Mouse (Mus musculus) erythroblast, embryonic 14.5 days (primary cell): ENCODE measurements around the gene Slk. TPM values are rescaled to one million over a fixed set of nuclear protein-coding genes. Genes with fewer than 3 reads are reported as not detected.

Source experiments
- H3K27me3 ChIP-seq: 2 replicates; pipeline ENCODE4 v1.6.1; 2012; ENCODE audit warnings: inconsistent platforms; ENCODE audit not compliant: control insufficient read depth
- H3K36me3 ChIP-seq: 2 replicates; pipeline ENCODE4 v1.6.1; 2012; ENCODE audit warnings: mild to moderate bottlenecking, inconsistent platforms; ENCODE audit not compliant: control insufficient read depth
- H3K4me1 ChIP-seq: 2 replicates; pipeline ENCODE4 v1.6.1; 2012; ENCODE audit warnings: inconsistent platforms; ENCODE audit not compliant: control insufficient read depth
- H3K4me3 ChIP-seq: replicated peaks from 2 replicates; pipeline ENCODE3; 2012; ENCODE audit warnings: moderate library complexity, mild to moderate bottlenecking, inconsistent platforms
- H3K9me3 ChIP-seq: 2 replicates; pipeline ENCODE4 v1.6.1; 2012; ENCODE audit warnings: low read length, inconsistent platforms, mixed read lengths; ENCODE audit not compliant: control insufficient read depth
- GATA1 ChIP-seq: IDR thresholded peaks from 2 replicates; pipeline ENCODE4 v1.6.1; 2012; ENCODE audit warnings: low read length, inconsistent platforms, mixed read lengths
- TAL1 ChIP-seq: IDR thresholded peaks from 3 replicates; pipeline ENCODE4 v1.6.1; 2012; ENCODE audit warnings: low read length, inconsistent platforms, mixed read lengths
- polyA plus RNA-seq: library from polyadenylated mRNA; stranded (reverse); fragments of >175 nt; gene quantifications from 2 replicates; pipeline ENCODE4 v1.2.3, GENCODE M21; 2012

Gene Slk
- polyA plus RNA-seq, 1 experiment, result 1.1 TPM

- TF ChIP-seq TAL1 (no peak), GATA1 (no peak)
- peaks cover 26% of the 10 kb centered on the region for H3K4me1 ChIP-seq
- no peak overlapping the region for H3K4me3 ChIP-seq
- no peaks in the 10 kb centered on the region for H3K9me3 ChIP-seq
- peaks cover 7% of the 10 kb centered on the region for H3K36me3 ChIP-seq
- no peaks in the 10 kb centered on the region for H3K27me3 ChIP-seq
Observed at GRCm38 (mm10) chr19:47587009-47587408, 7.5 kb downstream of the Slk start.

DNA sequence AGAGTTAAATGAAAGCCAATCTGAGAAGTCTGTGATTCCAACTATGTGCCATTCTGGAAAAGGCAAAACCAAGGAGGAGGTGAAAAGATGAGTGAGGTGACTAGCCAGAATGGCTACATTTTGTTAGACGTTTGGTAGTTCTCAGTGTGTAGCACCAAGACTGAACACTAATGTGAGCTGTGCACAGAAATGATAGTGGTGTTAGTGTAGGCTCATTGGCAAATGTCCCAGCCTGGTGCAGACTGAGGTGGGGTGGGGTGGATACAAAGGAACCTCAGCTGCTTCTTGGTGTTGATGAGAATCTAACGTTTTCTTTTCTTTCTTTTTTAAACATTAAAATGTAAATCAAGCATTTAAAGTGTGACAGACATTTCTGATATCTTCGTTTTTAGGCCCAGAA is 29.0 kb downstream of the Slk start:
- Histone ChIP-seq H3K27me3 (no peaks in the 10 kb centered on the region), H3K4me3 (no peak overlapping the region), H3K36me3 (peaks cover 42% of the 10 kb centered on the region), H3K9me3 (no peaks in the 10 kb centered on the region), H3K4me1 (no peaks in the 10 kb centered on the region)
- TF ChIP-seq GATA1 (no peak), TAL1 (no peak)

- H3K4me1 ChIP-seq, result no peaks in the 10 kb centered on the region
- no peaks in the 10 kb centered on the region for H3K9me3 ChIP-seq
- no peak overlapping the region for H3K4me3 ChIP-seq
- H3K36me3 ChIP-seq, result peaks cover 80% of the 10 kb centered on the region
- TF ChIP-seq GATA1 (no peak), TAL1 (no peak)
- H3K27me3 ChIP-seq, result no peaks in the 10 kb centered on the region
Observed at GRCm38 (mm10) chr19:47613442-47613841, 34.0 kb downstream of the Slk start.

- no peaks in the 10 kb centered on the region for H3K27me3 ChIP-seq
- no peak overlapping the region for H3K4me3 ChIP-seq
- no peaks in the 10 kb centered on the region for H3K4me1 ChIP-seq
- H3K9me3 ChIP-seq, result no peaks in the 10 kb centered on the region
- TF ChIP-seq TAL1, result no peak
- no peak for TF ChIP-seq GATA1
- peaks cover 96% of the 10 kb centered on the region for H3K36me3 ChIP-seq
Observed at GRCm38 (mm10) chr19:47621478-47621877, 42.0 kb downstream of the Slk start.

GRCm38 (mm10) chr19:47624940-47625711 is 45.6 kb downstream of the Slk start:
- Histone ChIP-seq H3K4me3 (no peak overlapping the region), H3K9me3 (no peaks in the 10 kb centered on the region), H3K27me3 (no peaks in the 10 kb centered on the region), H3K36me3 (peaks cover 84% of the 10 kb centered on the region), H3K4me1 (no peaks in the 10 kb centered on the region)
- TF ChIP-seq TAL1, result no peak
- TF ChIP-seq GATA1, result no peak

DNA sequence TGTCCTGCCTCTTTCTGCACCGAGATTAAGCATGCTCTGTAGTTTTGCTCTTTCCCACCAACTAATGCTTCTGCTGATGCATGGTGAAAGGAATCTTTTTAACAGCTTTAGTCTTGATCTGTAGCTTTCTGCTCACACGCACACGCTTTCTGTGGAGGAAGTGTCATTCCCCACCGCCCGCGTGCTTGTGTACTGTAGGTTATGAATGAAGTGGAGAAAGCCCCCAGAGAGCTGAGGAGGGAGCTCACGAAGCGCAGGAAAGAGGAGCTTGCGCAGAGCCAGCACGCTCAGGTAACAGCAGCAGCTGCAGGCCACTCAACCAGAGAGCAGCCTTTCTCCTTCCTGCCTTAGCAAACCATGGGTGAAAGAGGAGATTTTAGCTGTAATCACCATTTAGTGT is 48.0 kb downstream of the Slk start:
- H3K4me3 ChIP-seq, result no peak overlapping the region
- peaks cover 76% of the 10 kb centered on the region for H3K36me3 ChIP-seq
- no peaks in the 10 kb centered on the region for H3K4me1 ChIP-seq
- H3K9me3 ChIP-seq, result no peaks in the 10 kb centered on the region
- no peak for TF ChIP-seq TAL1
- no peak for TF ChIP-seq GATA1
- H3K27me3 ChIP-seq, result no peaks in the 10 kb centered on the region

DNA sequence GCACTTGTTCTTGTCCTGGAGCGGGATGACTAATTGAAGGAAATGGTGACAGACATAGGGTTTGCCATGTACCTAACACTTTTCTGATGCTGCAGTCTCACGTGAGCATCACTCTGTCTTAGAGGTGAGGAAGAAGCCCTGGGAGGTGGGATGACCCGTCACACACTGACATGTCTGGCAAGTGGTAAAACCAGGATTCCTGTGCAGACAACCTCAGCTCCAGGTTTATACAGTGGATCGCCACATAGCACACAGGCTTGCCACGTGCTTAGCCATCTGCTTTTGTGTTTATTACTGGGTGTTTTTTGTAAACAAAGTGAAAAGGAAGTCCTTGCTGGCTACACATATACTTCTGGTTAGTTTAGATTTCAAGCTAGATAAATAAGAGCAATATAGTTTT is 49.6 kb downstream of the Slk start:
- Histone ChIP-seq H3K9me3 (no peaks in the 10 kb centered on the region), H3K27me3 (no peaks in the 10 kb centered on the region), H3K4me3 (no peak overlapping the region), H3K36me3 (peaks cover 71% of the 10 kb centered on the region), H3K4me1 (no peaks in the 10 kb centered on the region)
- no peak for TF ChIP-seq TAL1
- TF ChIP-seq GATA1, result no peak

DNA sequence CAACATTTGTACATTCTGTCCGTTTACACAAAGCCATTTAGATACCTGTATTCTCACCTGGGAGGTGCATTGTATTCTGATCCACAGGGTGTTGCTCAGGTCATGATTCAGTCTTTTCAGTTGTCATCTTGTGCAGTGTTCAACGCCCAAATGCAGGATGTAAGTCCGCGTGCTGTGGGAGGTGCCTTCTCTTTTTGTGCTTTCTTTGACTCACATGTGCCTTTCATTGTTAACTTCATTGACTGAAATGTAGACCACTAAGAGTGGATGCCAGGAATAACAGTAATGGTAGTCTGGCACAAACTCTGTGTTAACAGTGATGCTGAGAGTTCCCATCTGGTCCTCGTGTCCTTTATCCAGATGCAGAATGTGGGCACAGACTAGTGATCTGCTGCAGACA is 50.9 kb downstream of the Slk start:
- no peaks in the 10 kb centered on the region for H3K4me1 ChIP-seq
- no peaks in the 10 kb centered on the region for H3K9me3 ChIP-seq
- H3K36me3 ChIP-seq, result peaks cover 66% of the 10 kb centered on the region
- TF ChIP-seq TAL1 (no peak), GATA1 (no peak)
- H3K4me3 ChIP-seq, result no peak overlapping the region
- H3K27me3 ChIP-seq, result no peaks in the 10 kb centered on the region

DNA sequence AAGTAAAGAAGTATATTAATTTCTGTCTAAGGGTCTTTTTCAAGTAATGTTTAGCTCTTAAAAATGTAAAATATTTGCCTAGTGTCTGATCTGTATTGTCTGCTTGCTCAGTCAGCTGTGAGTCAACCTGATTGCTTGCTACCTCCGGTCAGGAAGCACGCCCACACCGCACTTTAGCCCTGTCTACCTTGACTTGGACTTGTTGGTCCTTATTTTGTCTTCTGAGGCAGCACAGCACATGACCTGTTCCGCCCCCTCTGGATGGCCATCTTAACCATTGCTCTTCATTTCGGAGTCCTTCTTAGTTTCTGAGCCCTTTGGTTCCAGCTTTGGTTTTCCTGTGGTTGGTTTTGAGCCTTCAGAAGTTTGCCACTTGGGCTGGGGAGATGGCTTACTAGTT is 52.3 kb downstream of the Slk start:
- Histone ChIP-seq H3K4me1 (no peaks in the 10 kb centered on the region), H3K4me3 (no peak overlapping the region), H3K36me3 (peaks cover 64% of the 10 kb centered on the region), H3K9me3 (no peaks in the 10 kb centered on the region), H3K27me3 (no peaks in the 10 kb centered on the region)
- no peak for TF ChIP-seq TAL1
- no peak for TF ChIP-seq GATA1

DNA sequence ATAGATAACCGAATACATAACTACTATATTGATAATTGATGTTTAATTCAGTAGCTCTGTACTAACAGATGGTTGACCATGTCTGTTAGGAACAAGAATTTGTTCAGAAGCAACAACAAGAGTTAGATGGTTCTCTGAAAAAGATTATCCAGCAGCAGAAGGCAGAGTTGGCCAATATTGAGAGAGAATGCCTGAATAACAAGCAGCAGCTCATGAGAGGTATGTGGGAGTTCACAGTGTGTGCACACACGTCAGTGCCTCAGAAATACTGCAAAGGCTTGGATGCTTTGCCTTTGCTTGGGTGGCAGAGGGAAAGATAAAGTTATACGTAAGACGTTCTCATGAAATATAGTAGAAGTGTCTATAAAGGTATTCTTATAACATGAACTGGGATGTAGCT is 55.9 kb downstream of the Slk start:
- no peak overlapping the region for H3K4me3 ChIP-seq
- H3K4me1 ChIP-seq, result no peaks in the 10 kb centered on the region
- no peak for TF ChIP-seq GATA1
- TF ChIP-seq TAL1, result no peak
- H3K27me3 ChIP-seq, result no peaks in the 10 kb centered on the region
- H3K9me3 ChIP-seq, result no peaks in the 10 kb centered on the region
- peaks cover 75% of the 10 kb centered on the region for H3K36me3 ChIP-seq
